Mouse (Mus musculus) lung, adult 2 months (tissue): Measurements from ENCODE around the gene Rapgef6.

Source experiments
- CTCF ChIP-seq: fragments of 200-500 bp; IDR thresholded peaks from 2 replicates; pipeline ENCODE4 v1.5.1; 2011; ENCODE audit warnings: mild to moderate bottlenecking, low read length, control low read depth; ENCODE audit not compliant: insufficient read depth
- POLR2A ChIP-seq: fragments of 200-500 bp; IDR thresholded peaks from 2 replicates; pipeline ENCODE4 v1.6.1; 2011; ENCODE audit warnings: low read depth, mild to moderate bottlenecking, control low read depth, low read length, borderline replicate concordance; ENCODE audit errors: extremely low read depth

DNA sequence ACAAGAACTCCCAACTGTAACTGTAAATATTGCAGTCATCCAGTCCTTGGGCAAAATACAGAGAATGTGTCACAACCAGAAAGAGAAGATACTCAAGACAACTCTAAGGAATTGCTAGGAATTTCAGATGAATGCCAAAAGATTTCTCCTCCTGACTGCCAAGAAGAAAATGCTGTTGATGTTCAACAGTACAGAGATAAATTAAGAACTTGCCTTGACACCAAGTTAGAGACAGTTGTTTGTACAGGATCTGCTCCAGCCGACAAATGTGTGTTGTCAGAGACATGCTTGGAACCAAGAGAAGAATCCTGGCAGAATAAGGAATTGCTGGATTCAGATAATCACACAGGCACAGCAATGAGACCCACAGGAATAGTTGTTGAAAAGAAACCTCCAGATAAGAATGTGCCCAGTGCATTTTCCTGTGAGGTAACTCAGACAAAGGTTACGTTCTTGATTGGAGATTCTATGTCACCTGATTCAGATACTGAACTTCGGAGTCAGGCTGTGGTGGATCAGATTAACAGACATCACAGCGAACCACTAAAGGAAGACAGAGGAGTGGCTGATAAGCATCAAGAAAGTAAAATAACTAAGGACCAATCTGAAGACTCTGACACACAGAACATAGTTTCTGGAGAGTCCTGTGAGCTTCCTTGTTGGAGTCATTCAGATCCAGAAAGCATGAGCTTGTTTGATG is 20.0 kb upstream of the Rapgef6 start:
- TF ChIP-seq CTCF, result no peak
- no peak for TF ChIP-seq POLR2A
